Mouse (Mus musculus) stomach, postnatal 0 days (tissue): ENCODE measurements around the gene Mup6.
"Not testable (repeated sequence)": the region's sequence is repeated elsewhere in the genome, so short reads cannot be mapped to it uniquely, and the experiment has no call there.

Experiments
- CTCF ChIP-seq: IDR thresholded peaks from 2 replicates; pipeline ENCODE4 v1.5.1; 2016; ENCODE audit warnings: antibody characterized with exemption, low read depth, mild to moderate bottlenecking, moderate library complexity
- EP300 ChIP-seq: optimal IDR thresholded peaks from 2 replicates; pipeline ENCODE3; 2016; ENCODE audit warnings: antibody characterized with exemption

GRCm38 (mm10) chr4:60029334-60030111 lies 65.4 kb downstream of the Mup6 start:
- TF ChIP-seq CTCF, EP300: not testable (repeated sequence)
